Mouse (Mus musculus): ENCODE data around the gene Wars2.

The Wars2 gene

GRCm38 (mm10) chr3:99140940-99141854, at the start of gene Wars2:
Gene Wars2, plus strand, starts transcription at chr3:99141068.
- DNase-seq (ENCODE audit: low spot score) = peak; percentile 90

DNA sequence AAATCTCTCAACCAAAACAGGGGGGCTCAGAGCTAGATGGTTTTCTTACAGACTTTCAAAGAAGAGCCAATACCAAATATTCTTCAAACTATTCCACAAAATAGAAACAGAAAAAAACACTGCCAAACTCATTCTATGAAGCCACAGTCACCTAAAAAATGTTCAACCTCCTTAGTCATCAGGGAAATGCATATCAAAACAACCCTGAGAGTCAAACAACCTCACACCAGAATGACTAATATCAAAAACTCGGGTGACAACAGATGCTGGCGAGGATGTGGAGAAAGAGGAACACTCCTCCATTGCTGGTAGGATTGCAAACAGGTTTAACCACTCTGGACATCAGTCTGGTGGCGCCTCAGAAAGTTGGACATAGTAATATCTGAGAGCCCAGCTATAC, 44.1 kb upstream of the Wars2 start:
- DNase-seq (ENCODE audit: low spot score) = no peak

GRCm38 (mm10) chr3:99110353-99111213, 30.3 kb upstream of the Wars2 start:
- no peak for DNase-seq (ENCODE audit: low spot score)

GRCm38 (mm10) chr3:99111214-99111608, 29.7 kb upstream of the Wars2 start:
- DNase-seq (ENCODE audit: low spot score) = no peak

- DNase-seq (ENCODE audit: low spot score) = no peak
These were observed 27.5 kb upstream of the Wars2 start for GRCm38 (mm10) chr3:99113266-99113837.

DNA sequence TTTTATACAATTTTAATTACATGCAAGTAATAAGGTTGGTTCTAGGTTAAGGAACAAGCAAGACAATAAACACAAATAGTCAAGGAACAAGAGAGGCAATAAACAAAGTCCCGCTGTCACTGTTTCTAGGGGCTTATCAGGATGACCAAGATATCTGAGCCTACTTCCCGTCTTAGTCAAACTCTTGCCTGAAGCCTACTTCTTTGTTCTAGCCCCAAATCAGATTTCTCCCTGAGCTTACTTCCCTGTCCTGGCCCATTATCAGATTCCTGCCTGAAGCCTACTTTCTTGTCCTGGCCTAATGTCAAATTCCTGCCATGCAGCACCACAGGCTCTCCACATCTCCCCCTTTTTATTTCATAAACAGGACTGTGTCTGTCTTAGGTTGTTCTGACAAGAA, 19.9 kb upstream of the Wars2 start:
- DNase-seq (ENCODE audit: low spot score) = no peak

DNA sequence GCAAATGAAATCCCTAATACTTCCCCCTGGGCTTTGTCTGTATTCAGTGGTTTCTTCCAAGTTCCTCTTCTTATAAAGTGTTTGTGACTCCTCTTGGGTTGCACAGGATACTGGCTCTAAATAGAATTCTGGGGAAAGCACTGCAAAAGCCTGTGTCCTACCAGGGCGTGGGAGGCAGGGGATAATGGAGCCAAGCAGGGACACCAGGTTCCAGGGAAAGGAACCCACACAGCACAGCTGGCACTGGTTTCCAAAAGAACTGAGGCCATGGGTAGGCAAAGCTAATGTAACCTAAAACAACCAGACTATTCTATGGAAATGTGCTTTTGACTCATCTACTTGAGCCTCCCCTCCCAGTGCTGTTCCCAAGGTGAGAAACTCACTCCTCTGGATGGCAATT, 10.3 kb upstream of the Wars2 start:
- DNase-seq (ENCODE audit: low spot score) = no peak

- DNase-seq (ENCODE audit: low spot score) = no peak
These were observed 8.9 kb upstream of the Wars2 start for GRCm38 (mm10) chr3:99131973-99132372.

GRCm38 (mm10) chr3:99133913-99134312, 7.0 kb upstream of the Wars2 start:
- DNase-seq (ENCODE audit: low spot score) = no peak

DNA sequence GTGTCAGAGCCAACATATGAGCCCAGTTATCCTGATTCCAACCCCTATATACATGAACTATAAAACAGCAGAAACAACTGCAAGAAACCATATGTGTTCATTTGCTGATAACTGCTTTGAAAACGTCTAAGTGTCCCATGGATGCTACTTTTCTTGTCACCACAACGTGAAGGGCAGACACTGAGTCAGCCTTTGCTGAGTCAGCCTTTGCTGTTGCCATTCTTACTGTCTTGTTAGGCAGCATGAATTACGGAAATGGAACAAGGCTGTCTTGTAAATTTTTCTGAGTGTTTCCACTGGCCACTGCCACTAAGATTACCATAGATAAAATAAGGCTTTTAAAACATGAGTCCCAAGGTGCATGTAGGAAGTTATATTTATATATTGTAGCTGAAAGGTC, 7.0 kb downstream of the Wars2 start:
- DNase-seq (ENCODE audit: low spot score) = no peak

GRCm38 (mm10) chr3:99149035-99149434, 8.2 kb downstream of the Wars2 start:
- no peak for DNase-seq (ENCODE audit: low spot score)

DNA sequence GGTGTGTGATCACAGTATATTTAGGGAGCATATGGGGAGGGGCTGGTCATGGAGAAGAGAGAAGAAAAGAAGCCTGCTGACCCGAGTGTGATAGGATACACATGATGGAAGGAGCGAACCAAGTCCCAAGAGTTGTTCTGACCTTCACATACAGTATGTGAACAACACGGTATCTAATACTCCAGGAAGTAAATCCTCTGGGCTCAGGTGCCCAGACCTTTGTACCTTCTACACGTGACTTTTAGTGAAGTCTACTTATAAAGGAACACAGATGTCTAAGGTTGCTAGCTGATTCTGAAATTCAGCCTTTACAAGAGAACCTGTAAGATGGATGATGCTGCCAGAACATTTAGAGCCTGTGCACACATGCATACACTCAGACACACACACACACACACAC, 15.4 kb downstream of the Wars2 start:
- DNase-seq (ENCODE audit: low spot score) = no peak

- no peak for DNase-seq (ENCODE audit: low spot score)
These were observed 16.1 kb downstream of the Wars2 start for GRCm38 (mm10) chr3:99156987-99157386.

GRCm38 (mm10) chr3:99157451-99158015, 16.7 kb downstream of the Wars2 start:
- DNase-seq (ENCODE audit: low spot score) = no peak

- no peak for DNase-seq (ENCODE audit: low spot score)
These were observed 19.1 kb downstream of the Wars2 start for GRCm38 (mm10) chr3:99160016-99160415.

GRCm38 (mm10) chr3:99162191-99162590, 21.3 kb downstream of the Wars2 start:
- no peak for DNase-seq (ENCODE audit: low spot score)

DNA sequence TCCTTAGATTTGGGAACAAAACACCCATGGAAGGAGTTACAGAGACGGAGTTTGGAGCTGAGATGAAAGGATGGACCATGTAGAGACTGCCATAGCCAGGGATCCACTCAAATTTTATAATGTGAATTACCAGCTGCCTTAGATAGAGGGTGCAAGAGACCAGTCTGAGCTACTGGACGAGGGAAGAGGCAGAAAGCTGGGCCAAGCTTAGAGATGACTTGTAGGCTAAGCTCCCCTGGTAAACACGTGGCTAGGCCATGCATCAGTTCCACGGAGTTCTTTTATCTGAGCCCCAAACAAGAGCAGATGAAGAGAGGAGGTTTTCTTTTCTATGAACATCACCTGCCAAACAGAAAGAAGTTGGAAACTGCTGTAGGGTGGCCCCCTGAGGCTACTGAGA, 26.9 kb downstream of the Wars2 start:
- no peak for DNase-seq (ENCODE audit: low spot score)

GRCm38 (mm10) chr3:99173178-99173577, 32.3 kb downstream of the Wars2 start:
- DNase-seq (ENCODE audit: low spot score) = no peak

GRCm38 (mm10) chr3:99174658-99175304, 33.9 kb downstream of the Wars2 start:
- DNase-seq (ENCODE audit: low spot score) = no peak

DNA sequence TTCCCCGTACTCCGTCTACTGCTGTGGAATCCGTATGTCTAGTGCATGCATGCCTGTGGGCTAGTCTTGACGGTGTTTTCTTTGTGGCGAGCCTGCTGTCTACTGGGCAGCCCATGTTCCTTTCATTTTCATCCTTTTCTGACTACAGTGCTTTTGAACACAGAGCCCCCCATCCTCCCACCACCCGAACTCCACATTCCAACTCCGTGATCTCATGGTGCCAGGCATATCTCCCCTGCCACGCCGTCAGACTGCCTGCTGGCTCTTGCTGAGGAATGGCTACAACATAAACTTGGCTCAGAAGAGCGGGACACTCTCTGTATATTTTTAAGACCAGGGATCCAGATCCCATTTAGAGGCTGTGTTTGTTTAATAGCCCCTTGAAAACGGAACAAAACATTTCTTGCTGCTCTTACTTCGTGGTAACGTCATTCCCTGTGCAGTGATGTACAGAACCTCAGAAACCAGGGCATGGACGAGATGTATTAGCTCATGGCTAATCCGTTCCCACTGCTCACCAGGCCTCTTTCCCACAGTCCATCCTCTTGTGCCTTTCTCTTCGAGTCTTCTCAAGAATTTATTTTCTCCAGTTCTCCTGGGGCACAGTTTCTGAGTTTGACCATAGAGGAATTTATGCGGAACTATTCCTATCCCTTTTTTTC, 42.6 kb downstream of the Wars2 start:
- no peak for DNase-seq (ENCODE audit: low spot score)

GRCm38 (mm10) chr3:99184373-99184772, 43.5 kb downstream of the Wars2 start:
- no peak for DNase-seq (ENCODE audit: low spot score)

Data from ovary, postnatal 14 days (tissue).